ENCODE assay signal across 12 mouse cellular contexts in genomic region chr14:52100170-52100960, GRCm38 (mm10). TPM values are rescaled to one million over a fixed set of nuclear protein-coding genes. Genes with fewer than 3 reads are reported as not detected.
A peak's percentile ranks its signal among the peaks of the same experiment; 100 is the strongest.
DNase-seq lines count a peak whose midpoint lies in the region; ATAC-seq and TF ChIP-seq lines count a peak whose summit lies in the region.
"Had no signal": no experiment of that assay in that cellular context is flagged by ENCODE, and none has a peak within 500 bp of the region (broad histone marks: within the 10 kb centered on the region; RNA-seq: fewer than 3 reads in every experiment).

No protein-coding gene starts in this region.

- DNase-seq in hindbrain, embryonic 10.5 days (ENCODE audit: low spot score) = no peak
- no peak for DNase-seq in hindbrain, embryonic 11.5 days (ENCODE audit: low spot score)
- no peak for DNase-seq in hindbrain, embryonic 14.5 days (ENCODE audit: low spot score)
- no peak for DNase-seq in right cerebral cortex, postnatal 4 days
- no peak for DNase-seq in testis, postnatal 10 days (ENCODE audit: low spot score)
- DNase-seq in gastrocnemius, adult 8-10 months (ENCODE audit: low spot score in 2 of 2) = no peak
- DNase-seq: cerebellum, adult 9-11 months; lung, postnatal 36 days; right cerebral cortex, adult 18-20 months had no signal

- no peak for TF ChIP-seq POLR2A in bone marrow, adult 2 months (IDR thresholded peaks at IDR 0.05; ENCODE audit: borderline replicate concordance, control insufficient read depth, low read depth, low read length)

- 85% methylated on average over 5 of the region's 5 CpGs for WGBS in hindbrain, embryonic 10.5 days
- WGBS in hindbrain, embryonic 11.5 days = 80% methylated on average over 5 of the region's 5 CpGs
- WGBS in bone marrow, adult 2 months = 16% methylated on average over 5 of the region's 5 CpGs
- WGBS in hindbrain, embryonic 14.5 days = 80% methylated on average over 5 of the region's 5 CpGs
- WGBS in midbrain, embryonic 12.5 days = 76% methylated on average over 5 of the region's 5 CpGs

- no peak overlapping the region for H3K27ac ChIP-seq in hindbrain, embryonic 10.5 days
- H3K27ac ChIP-seq in hindbrain, embryonic 11.5 days (ENCODE audit: low read depth, low read length) = no peak overlapping the region
- no peak overlapping the region for H3K27ac ChIP-seq in bone marrow, adult 2 months (ENCODE audit: control insufficient read depth, insufficient read depth, low read depth, low read length, poor library complexity)
- H3K27ac ChIP-seq in hindbrain, embryonic 14.5 days = no peak overlapping the region
- no peak overlapping the region for H3K27ac ChIP-seq in midbrain, embryonic 12.5 days (replicated peaks)

- H3K4me2 ChIP-seq in hindbrain, embryonic 11.5 days (replicated peaks; ENCODE audit: low read depth, low read length) = no peak overlapping the region
- peak overlapping the region; percentile 70 for H3K4me2 ChIP-seq in hindbrain, embryonic 14.5 days (replicated peaks)
- 0 out of 2 replicates have a peak overlapping the region, but pooled peaks have one; percentile 31 for H3K4me2 ChIP-seq in midbrain, embryonic 12.5 days (replicated peaks)

- peak overlapping the region; percentile 93 for H3K4me3 ChIP-seq in hindbrain, embryonic 10.5 days
- no peak overlapping the region for H3K4me3 ChIP-seq in hindbrain, embryonic 11.5 days (ENCODE audit: low read depth, low read length)
- peak overlapping the region; percentile 14 for H3K4me3 ChIP-seq in bone marrow, adult 2 months (replicated peaks; ENCODE audit: control insufficient read depth, low read depth, low read length)
- H3K4me3 ChIP-seq in hindbrain, embryonic 14.5 days (replicated peaks; ENCODE audit: low read length) = no peak overlapping the region
- peak overlapping the region; percentile 15; the same call in 1 of the 2 replicates for H3K4me3 ChIP-seq in midbrain, embryonic 12.5 days

- H3K4me1 ChIP-seq in hindbrain, embryonic 10.5 days (replicated peaks) = peaks cover 34% of the 10 kb centered on the region
- H3K4me1 ChIP-seq in hindbrain, embryonic 11.5 days (replicated peaks; ENCODE audit: control insufficient read depth, insufficient read depth, low read length) = peaks cover 2% of the 10 kb centered on the region; the same call in 1 of the 2 replicates
- peaks cover 3% of the 10 kb centered on the region; the same call in 1 of the 2 replicates for H3K4me1 ChIP-seq in bone marrow, adult 2 months (ENCODE audit: control insufficient read depth, insufficient read depth, low read length)
- peaks cover 37% of the 10 kb centered on the region for H3K4me1 ChIP-seq in hindbrain, embryonic 14.5 days (replicated peaks; ENCODE audit: control insufficient read depth, insufficient read depth, low read length)
- H3K4me1 ChIP-seq in midbrain, embryonic 12.5 days = peaks cover 25% of the 10 kb centered on the region

- H3K36me3 ChIP-seq in hindbrain, embryonic 10.5 days = peaks cover 59% of the 10 kb centered on the region
- no peaks in the 10 kb centered on the region for H3K36me3 ChIP-seq in hindbrain, embryonic 11.5 days (ENCODE audit: control insufficient read depth, insufficient read depth, low read length)
- H3K36me3 ChIP-seq in hindbrain, embryonic 14.5 days (replicated peaks; ENCODE audit: control insufficient read depth, insufficient read depth) = peaks cover 24% of the 10 kb centered on the region
- H3K36me3 ChIP-seq in midbrain, embryonic 12.5 days = peaks cover 24% of the 10 kb centered on the region

- TF ChIP-seq CTCF in bone marrow, adult 2 months (IDR thresholded peaks at IDR 0.05; ENCODE audit: control insufficient read depth, insufficient read depth, low read length) = no peak

- no peak overlapping the region for H3K9ac ChIP-seq in hindbrain, embryonic 11.5 days (ENCODE audit: low read depth, low read length)
- no peak overlapping the region for H3K9ac ChIP-seq in hindbrain, embryonic 14.5 days
- no peak overlapping the region for H3K9ac ChIP-seq in midbrain, embryonic 12.5 days (replicated peaks)

- no peaks in the 10 kb centered on the region for H3K27me3 ChIP-seq in hindbrain, embryonic 10.5 days (ENCODE audit: insufficient read depth, poor library complexity, severe bottlenecking)
- no peaks in the 10 kb centered on the region for H3K27me3 ChIP-seq in hindbrain, embryonic 11.5 days (ENCODE audit: control insufficient read depth, insufficient read depth, low read length)
- H3K27me3 ChIP-seq in hindbrain, embryonic 14.5 days (ENCODE audit: control insufficient read depth, insufficient read depth, low read length) = no peaks in the 10 kb centered on the region
- H3K27me3 ChIP-seq in midbrain, embryonic 12.5 days = no peaks in the 10 kb centered on the region

- no peaks in the 10 kb centered on the region for H3K9me3 ChIP-seq in hindbrain, embryonic 10.5 days
- no peaks in the 10 kb centered on the region for H3K9me3 ChIP-seq in hindbrain, embryonic 11.5 days (ENCODE audit: control insufficient read depth, low read length)
- H3K9me3 ChIP-seq in hindbrain, embryonic 14.5 days (ENCODE audit: control insufficient read depth, low read length) = no peaks in the 10 kb centered on the region
- H3K9me3 ChIP-seq in midbrain, embryonic 12.5 days = no peaks in the 10 kb centered on the region

- ATAC-seq in hindbrain, embryonic 11.5 days (ENCODE audit: low FRiP score) = no peak
- ATAC-seq in hindbrain, embryonic 14.5 days (ENCODE audit: low FRiP score) = no peak
- no peak for ATAC-seq in midbrain, embryonic 12.5 days (ENCODE audit: low FRiP score, low read depth)

RNA-seq across cellular contexts. Expression of gene Hnrnpc, which starts 3.5 kb away (rescaled TPM):
- 754 and 887 TPM in 2 replicates for polyA plus RNA-seq in hindbrain, embryonic 10.5 days (2016; fragmentation: Nextera tagmentation; extraction: Ambion mirVana)
- polyA plus RNA-seq in hindbrain, embryonic 11.5 days (2014; fragmentation: Nextera tagmentation; extraction: Ambion mirVana) = 962 and 981 TPM in 2 replicates
- polyA plus RNA-seq in bone marrow, adult 2 months (2011; ENCODE audit: insufficient read depth, insufficient read length, low replicate concordance, missing spikeins) = 226 and 328 TPM in 2 replicates
- polyA plus RNA-seq in hindbrain, embryonic 14.5 days (2014; fragmentation: Nextera tagmentation; extraction: Ambion mirVana) = 447 and 451 TPM in 2 replicates
- 770 and 818 TPM in 2 replicates for polyA plus RNA-seq in midbrain, embryonic 12.5 days (2016; fragmentation: Nextera tagmentation; extraction: Ambion mirVana)
- 10 to 100 TPM; 62.4 to 80.4 (median 71.9) TPM for total RNA-seq in gastrocnemius, adult 8-10 months (2022)

RNA-seq across cellular contexts. Expression of gene Rpgrip1, which starts 10.1 kb away (rescaled TPM):
- 83.0 and 112 TPM in 2 replicates for polyA plus RNA-seq in hindbrain, embryonic 10.5 days (2016; fragmentation: Nextera tagmentation; extraction: Ambion mirVana)
- 68.4 and 86.9 TPM in 2 replicates for polyA plus RNA-seq in hindbrain, embryonic 11.5 days (2014; fragmentation: Nextera tagmentation; extraction: Ambion mirVana)
- 337 and 668 TPM in 2 replicates for polyA plus RNA-seq in bone marrow, adult 2 months (2011; ENCODE audit: insufficient read depth, insufficient read length, low replicate concordance, missing spikeins)
- 31.1 and 41.6 TPM in 2 replicates for polyA plus RNA-seq in hindbrain, embryonic 14.5 days (2014; fragmentation: Nextera tagmentation; extraction: Ambion mirVana)
- 62.6 and 69.2 TPM in 2 replicates for polyA plus RNA-seq in midbrain, embryonic 12.5 days (2016; fragmentation: Nextera tagmentation; extraction: Ambion mirVana)
- not detected for total RNA-seq in gastrocnemius, adult 8-10 months (2022)

RNA-seq across cellular contexts. Expression of gene Olfr221, which starts 58.1 kb away (rescaled TPM):
- not detected in 2 replicates for polyA plus RNA-seq in hindbrain, embryonic 10.5 days (2016; fragmentation: Nextera tagmentation; extraction: Ambion mirVana)
- polyA plus RNA-seq in hindbrain, embryonic 11.5 days (2014; fragmentation: Nextera tagmentation; extraction: Ambion mirVana) = not detected in 2 replicates
- not detected in 2 replicates for polyA plus RNA-seq in bone marrow, adult 2 months (2011; ENCODE audit: insufficient read depth, insufficient read length, low replicate concordance, missing spikeins)
- not detected in 2 replicates for polyA plus RNA-seq in hindbrain, embryonic 14.5 days (2014; fragmentation: Nextera tagmentation; extraction: Ambion mirVana)
- not detected in 2 replicates for polyA plus RNA-seq in midbrain, embryonic 12.5 days (2016; fragmentation: Nextera tagmentation; extraction: Ambion mirVana)
- not detected for total RNA-seq in gastrocnemius, adult 8-10 months (2022)
- polyA plus RNA-seq: gonadal fat pad, adult 2 months had no signal

Comparison
In these comparisons a context has a peak if more than half of its experiments do, and no peak if none do; other contexts are left out.
1. H3K4me3 ChIP-seq: peak in hindbrain, embryonic 10.5 days (single experiment), bone marrow, adult 2 months (single experiment) and midbrain, embryonic 12.5 days (single experiment); none in hindbrain, embryonic 11.5 days (single experiment) and hindbrain, embryonic 14.5 days (single experiment).